Mouse (Mus musculus): ENCODE data around the gene Irx5. TPM values are rescaled to one million over a fixed set of nuclear protein-coding genes. Genes with fewer than 3 reads are reported as not detected.
A peak's percentile ranks its signal among the peaks of the same experiment; 100 is the strongest.

Irx5 gene
- polyA plus RNA-seq (2012; rRNA removed), result 15.7 and 26.1 TPM in 2 replicates

GRCm38 (mm10) chr8:92357398-92357981, at the start of gene Irx5:
TSS of gene Irx5 (plus strand) at chr8:92357625.
- peak; percentile 94 for DNase-seq (ENCODE audit: low read depth)
- TF ChIP-seq POLR2A (IDR thresholded peaks at IDR 0.05; ENCODE audit: borderline replicate concordance, extremely low read depth, insufficient read depth, insufficient read length, poor library complexity, severe bottlenecking) (no peak), CTCF (IDR thresholded peaks at IDR 0.05; ENCODE audit: borderline replicate concordance, extremely low read depth, insufficient read depth, insufficient read length) (peak; percentile 19; the same call in 1 of the 2 replicates)

GRCm38 (mm10) chr8:92312178-92312577, 45.2 kb upstream of the Irx5 start:
- DNase-seq (ENCODE audit: low read depth), result peak; percentile 35

GRCm38 (mm10) chr8:92313707-92314106, 43.7 kb upstream of the Irx5 start:
- TF ChIP-seq POLR2A (IDR thresholded peaks at IDR 0.05; ENCODE audit: borderline replicate concordance, extremely low read depth, insufficient read depth, insufficient read length, poor library complexity, severe bottlenecking) (no peak), CTCF (IDR thresholded peaks at IDR 0.05; ENCODE audit: borderline replicate concordance, extremely low read depth, insufficient read depth, insufficient read length) (no peak)

More at GRCm38 (mm10) chr8:92312178-92312577, 45.2 kb upstream of the Irx5 start:
- TF ChIP-seq POLR2A (IDR thresholded peaks at IDR 0.05; ENCODE audit: borderline replicate concordance, extremely low read depth, insufficient read depth, insufficient read length, poor library complexity, severe bottlenecking) (no peak), CTCF (IDR thresholded peaks at IDR 0.05; ENCODE audit: borderline replicate concordance, extremely low read depth, insufficient read depth, insufficient read length) (no peak)

GRCm38 (mm10) chr8:92323751-92324150, 33.7 kb upstream of the Irx5 start:
- TF ChIP-seq POLR2A (IDR thresholded peaks at IDR 0.05; ENCODE audit: borderline replicate concordance, extremely low read depth, insufficient read depth, insufficient read length, poor library complexity, severe bottlenecking), result no peak
- no peak for TF ChIP-seq CTCF (IDR thresholded peaks at IDR 0.05; ENCODE audit: borderline replicate concordance, extremely low read depth, insufficient read depth, insufficient read length)
- DNase-seq (ENCODE audit: low read depth), result no peak

More at GRCm38 (mm10) chr8:92313707-92314106, 43.7 kb upstream of the Irx5 start:
- DNase-seq (ENCODE audit: low read depth), result no peak

GRCm38 (mm10) chr8:92327176-92327575, 30.2 kb upstream of the Irx5 start:
- DNase-seq (ENCODE audit: low read depth), result no peak
- TF ChIP-seq POLR2A (IDR thresholded peaks at IDR 0.05; ENCODE audit: borderline replicate concordance, extremely low read depth, insufficient read depth, insufficient read length, poor library complexity, severe bottlenecking) (no peak), CTCF (IDR thresholded peaks at IDR 0.05; ENCODE audit: borderline replicate concordance, extremely low read depth, insufficient read depth, insufficient read length) (no peak)

- no peak for DNase-seq (ENCODE audit: low read depth)
- TF ChIP-seq CTCF (IDR thresholded peaks at IDR 0.05; ENCODE audit: borderline replicate concordance, extremely low read depth, insufficient read depth, insufficient read length) (no peak), POLR2A (IDR thresholded peaks at IDR 0.05; ENCODE audit: borderline replicate concordance, extremely low read depth, insufficient read depth, insufficient read length, poor library complexity, severe bottlenecking) (no peak)
Measured at GRCm38 (mm10) chr8:92329273-92329672, 28.2 kb upstream of the Irx5 start.

GRCm38 (mm10) chr8:92331811-92332210, 25.6 kb upstream of the Irx5 start:
- no peak for TF ChIP-seq CTCF (IDR thresholded peaks at IDR 0.05; ENCODE audit: borderline replicate concordance, extremely low read depth, insufficient read depth, insufficient read length)
- TF ChIP-seq POLR2A (IDR thresholded peaks at IDR 0.05; ENCODE audit: borderline replicate concordance, extremely low read depth, insufficient read depth, insufficient read length, poor library complexity, severe bottlenecking), result no peak
- no peak for DNase-seq (ENCODE audit: low read depth)

- no peak for DNase-seq (ENCODE audit: low read depth)
- no peak for TF ChIP-seq CTCF (IDR thresholded peaks at IDR 0.05; ENCODE audit: borderline replicate concordance, extremely low read depth, insufficient read depth, insufficient read length)
- TF ChIP-seq POLR2A (IDR thresholded peaks at IDR 0.05; ENCODE audit: borderline replicate concordance, extremely low read depth, insufficient read depth, insufficient read length, poor library complexity, severe bottlenecking), result no peak
Measured at GRCm38 (mm10) chr8:92333406-92333805, 24.0 kb upstream of the Irx5 start.

- DNase-seq (ENCODE audit: low read depth), result peak; percentile 64
- TF ChIP-seq CTCF (IDR thresholded peaks at IDR 0.05; ENCODE audit: borderline replicate concordance, extremely low read depth, insufficient read depth, insufficient read length) (no peak), POLR2A (IDR thresholded peaks at IDR 0.05; ENCODE audit: borderline replicate concordance, extremely low read depth, insufficient read depth, insufficient read length, poor library complexity, severe bottlenecking) (no peak)
Measured at GRCm38 (mm10) chr8:92335079-92335478, 22.3 kb upstream of the Irx5 start.

- no peak for TF ChIP-seq CTCF (IDR thresholded peaks at IDR 0.05; ENCODE audit: borderline replicate concordance, extremely low read depth, insufficient read depth, insufficient read length)
- TF ChIP-seq POLR2A (IDR thresholded peaks at IDR 0.05; ENCODE audit: borderline replicate concordance, extremely low read depth, insufficient read depth, insufficient read length, poor library complexity, severe bottlenecking), result no peak
- no peak for DNase-seq (ENCODE audit: low read depth)
Measured at GRCm38 (mm10) chr8:92336041-92336440, 21.4 kb upstream of the Irx5 start.

- TF ChIP-seq POLR2A (IDR thresholded peaks at IDR 0.05; ENCODE audit: borderline replicate concordance, extremely low read depth, insufficient read depth, insufficient read length, poor library complexity, severe bottlenecking), result no peak
- TF ChIP-seq CTCF (IDR thresholded peaks at IDR 0.05; ENCODE audit: borderline replicate concordance, extremely low read depth, insufficient read depth, insufficient read length), result no peak
- DNase-seq (ENCODE audit: low read depth), result no peak
Measured at GRCm38 (mm10) chr8:92343544-92343943, 13.9 kb upstream of the Irx5 start.

- no peak for TF ChIP-seq POLR2A (IDR thresholded peaks at IDR 0.05; ENCODE audit: borderline replicate concordance, extremely low read depth, insufficient read depth, insufficient read length, poor library complexity, severe bottlenecking)
- no peak for TF ChIP-seq CTCF (IDR thresholded peaks at IDR 0.05; ENCODE audit: borderline replicate concordance, extremely low read depth, insufficient read depth, insufficient read length)
- DNase-seq (ENCODE audit: low read depth), result no peak
Measured at GRCm38 (mm10) chr8:92349898-92350486, 7.4 kb upstream of the Irx5 start.
